Mouse (Mus musculus) midbrain, embryonic 12.5 days (tissue): ENCODE data around the gene Rfc1. TPM values are rescaled to one million over a fixed set of nuclear protein-coding genes. Genes with fewer than 3 reads are reported as not detected.

ENCODE experiments used
- ATAC-seq: fragments of 200-750 bp; cut with Nextera tagmentation; 2 replicates; pipeline ENCODE4 v1.8.0; 2017; ENCODE audit warnings: low read depth, moderate TSS enrichment, moderate library complexity; ENCODE audit not compliant: low FRiP score
- H3K27ac ChIP-seq: fragments of 300-500 bp; sonication (generic); replicated peaks from 2 replicates; pipeline ENCODE4 v1.5.1; 2016; ENCODE audit warnings: mild to moderate bottlenecking
- H3K27me3 ChIP-seq: fragments of 300-500 bp; sonication (generic); 2 replicates; pipeline ENCODE4 v1.6.1; 2016; ENCODE audit warnings: mild to moderate bottlenecking
- H3K36me3 ChIP-seq: fragments of 300-500 bp; sonication (generic); 2 replicates; pipeline ENCODE4 v1.6.1; 2016
- H3K4me1 ChIP-seq: fragments of 300-500 bp; sonication (generic); 2 replicates; pipeline ENCODE4 v1.6.1; 2016
- H3K4me2 ChIP-seq: fragments of 300-500 bp; sonication (generic); replicated peaks from 2 replicates; pipeline ENCODE4 v1.6.1; 2016; ENCODE audit warnings: mild to moderate bottlenecking, moderate library complexity
- H3K4me3 ChIP-seq: fragments of 300-500 bp; sonication (generic); 2 replicates; pipeline ENCODE4 v1.5.1; 2016; ENCODE audit warnings: mild to moderate bottlenecking
- H3K9ac ChIP-seq: fragments of 300-500 bp; sonication (generic); replicated peaks from 2 replicates; pipeline ENCODE4 v1.6.1; 2016; ENCODE audit warnings: mild to moderate bottlenecking, moderate library complexity
- H3K9me3 ChIP-seq: fragments of 300-500 bp; sonication (generic); 2 replicates; pipeline ENCODE4 v1.6.1; 2016; ENCODE audit warnings: mild to moderate bottlenecking
- WGBS: fragments of 180-500 bp; shearing (Covaris S2); methylation state at CpG from one replicate; pipeline ENCODE4 v1.1.7; 2016; 5-methylcytosine and 5-hydroxymethylcytosine counted together
- polyA plus RNA-seq: library from polyadenylated mRNA; unstranded; fragments of >200 nt; fragmentation: Nextera tagmentation; extraction: Ambion mirVana; gene quantifications from 2 replicates; pipeline ENCODE4 v1.2.1, GENCODE M21; 2016

Gene Rfc1
- 68.4 and 73.5 TPM in 2 replicates for polyA plus RNA-seq

GRCm38 (mm10) chr5:65335298-65336074 lies at the start of gene Rfc1:
Gene Rfc1, minus strand, starts transcription at chr5:65335670.
- Histone ChIP-seq H3K9me3 (no peaks in the 10 kb centered on the region), H3K4me2 (peak within 1 kb of the TSS; percentile 73), H3K27me3 (no peaks in the 10 kb centered on the region), H3K27ac (0 out of 2 replicates have a peak within 1 kb of the TSS, but pooled peaks have one; percentile 25), H3K4me3 (peak within 1 kb of the TSS; percentile 80), H3K9ac (peak within 1 kb of the TSS; percentile 74), H3K36me3 (no peaks in the 10 kb centered on the region), H3K4me1 (peaks cover 11% of the 10 kb centered on the region)
- under 1% methylated on average over 65 of the region's 65 CpGs for WGBS
- peak; percentile 98 for ATAC-seq

GRCm38 (mm10) chr5:65374746-65375145 lies 39.3 kb upstream of the Rfc1 start:
- H3K36me3 ChIP-seq = no peaks in the 10 kb centered on the region
- H3K4me1 ChIP-seq = no peaks in the 10 kb centered on the region
- 86% methylated on average over 7 of the region's 7 CpGs for WGBS
- H3K9ac ChIP-seq = no peak overlapping the region
- no peaks in the 10 kb centered on the region for H3K9me3 ChIP-seq
- no peak overlapping the region for H3K4me2 ChIP-seq
- ATAC-seq = no peak
- no peak overlapping the region for H3K27ac ChIP-seq
- no peak overlapping the region for H3K4me3 ChIP-seq
- no peaks in the 10 kb centered on the region for H3K27me3 ChIP-seq

DNA sequence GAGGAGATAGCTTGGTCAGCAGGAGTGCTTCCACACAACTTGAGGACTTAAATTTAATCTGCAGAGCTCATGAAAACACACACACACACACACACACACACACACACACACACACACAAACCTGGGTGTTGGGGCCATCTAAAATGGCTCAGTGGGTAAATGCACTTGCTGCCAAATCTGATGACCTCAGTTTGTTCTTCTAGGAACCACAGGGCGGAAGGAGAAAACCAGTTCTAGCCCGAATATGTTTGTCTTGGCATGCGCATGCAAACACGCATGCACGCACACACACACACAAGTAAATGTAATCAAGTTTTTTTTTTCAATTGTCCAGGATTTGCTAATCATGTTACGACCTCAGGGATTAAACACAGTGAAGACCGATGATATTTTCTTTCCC lies 36.1 kb upstream of the Rfc1 start:
- Histone ChIP-seq H3K27me3 (no peaks in the 10 kb centered on the region), H3K9ac (no peak overlapping the region), H3K4me2 (no peak overlapping the region), H3K36me3 (no peaks in the 10 kb centered on the region), H3K4me3 (no peak overlapping the region), H3K9me3 (no peaks in the 10 kb centered on the region), H3K4me1 (no peaks in the 10 kb centered on the region), H3K27ac (no peak overlapping the region)
- 94% methylated on average over 7 of the region's 7 CpGs for WGBS
- ATAC-seq = no peak

GRCm38 (mm10) chr5:65367837-65368236 lies 32.4 kb upstream of the Rfc1 start:
- Histone ChIP-seq H3K36me3 (no peaks in the 10 kb centered on the region), H3K9me3 (no peaks in the 10 kb centered on the region), H3K9ac (no peak overlapping the region), H3K4me2 (no peak overlapping the region), H3K27ac (no peak overlapping the region), H3K4me3 (no peak overlapping the region), H3K4me1 (no peaks in the 10 kb centered on the region), H3K27me3 (no peaks in the 10 kb centered on the region)
- 90% methylated on average over 11 of the region's 11 CpGs for WGBS
- no peak for ATAC-seq

DNA sequence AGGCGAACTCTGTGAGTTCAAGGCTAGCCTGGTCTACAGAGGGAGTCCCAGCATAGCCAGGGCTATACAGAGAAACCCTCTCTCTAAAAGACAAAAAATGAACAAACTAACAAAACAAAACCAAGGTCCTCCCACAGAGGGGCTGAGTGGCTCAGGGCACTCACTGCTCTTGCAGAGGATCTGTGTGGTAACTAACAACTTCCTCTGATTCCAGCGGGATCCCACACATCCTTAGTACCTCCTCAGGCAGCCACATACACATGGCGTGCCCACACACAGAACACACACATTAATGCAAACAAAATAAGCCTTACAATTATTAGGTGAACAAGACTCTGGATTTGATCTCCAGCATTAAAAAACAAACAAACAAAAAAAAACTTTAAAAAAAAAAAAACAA lies 22.3 kb upstream of the Rfc1 start:
- ATAC-seq = no peak
- H3K4me2 ChIP-seq = no peak overlapping the region
- no peaks in the 10 kb centered on the region for H3K27me3 ChIP-seq
- H3K36me3 ChIP-seq = no peaks in the 10 kb centered on the region
- H3K9me3 ChIP-seq = no peaks in the 10 kb centered on the region
- WGBS = 88% methylated on average over 3 of the region's 3 CpGs
- no peaks in the 10 kb centered on the region for H3K4me1 ChIP-seq
- H3K9ac ChIP-seq = no peak overlapping the region
- H3K27ac ChIP-seq = no peak overlapping the region
- no peak overlapping the region for H3K4me3 ChIP-seq

DNA sequence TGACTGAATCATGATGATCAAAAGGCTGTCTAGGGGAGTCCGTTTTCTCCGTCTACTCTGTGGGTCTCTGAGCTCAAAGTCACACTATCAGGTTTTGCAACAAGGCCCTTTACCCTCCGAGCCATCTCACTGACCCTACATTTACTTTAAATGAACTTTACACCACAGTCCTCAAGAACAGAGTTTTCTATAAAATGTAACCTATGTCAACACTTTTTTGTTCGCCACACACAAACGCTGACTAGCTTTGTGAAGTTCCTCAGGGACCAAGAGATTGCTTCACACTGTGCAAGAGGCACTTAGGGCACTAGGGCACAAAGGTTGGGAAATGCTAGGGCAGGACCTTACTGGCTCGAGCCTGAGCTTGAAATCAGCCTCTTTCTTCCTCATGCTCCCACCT lies 21.4 kb upstream of the Rfc1 start:
- no peaks in the 10 kb centered on the region for H3K9me3 ChIP-seq
- no peaks in the 10 kb centered on the region for H3K36me3 ChIP-seq
- H3K9ac ChIP-seq = no peak overlapping the region
- no peaks in the 10 kb centered on the region for H3K4me1 ChIP-seq
- H3K27me3 ChIP-seq = no peaks in the 10 kb centered on the region
- no peak for ATAC-seq
- no peak overlapping the region for H3K4me2 ChIP-seq
- WGBS = 81% methylated on average over 6 of the region's 6 CpGs
- no peak overlapping the region for H3K27ac ChIP-seq
- no peak overlapping the region for H3K4me3 ChIP-seq

GRCm38 (mm10) chr5:65354985-65355384 lies 19.5 kb upstream of the Rfc1 start:
- H3K27me3 ChIP-seq = no peaks in the 10 kb centered on the region
- no peak overlapping the region for H3K4me2 ChIP-seq
- WGBS = 76% methylated on average over 5 of the region's 5 CpGs
- no peaks in the 10 kb centered on the region for H3K9me3 ChIP-seq
- H3K9ac ChIP-seq = no peak overlapping the region
- H3K36me3 ChIP-seq = no peaks in the 10 kb centered on the region
- H3K27ac ChIP-seq = no peak overlapping the region
- ATAC-seq = no peak
- no peaks in the 10 kb centered on the region for H3K4me1 ChIP-seq
- H3K4me3 ChIP-seq = no peak overlapping the region

DNA sequence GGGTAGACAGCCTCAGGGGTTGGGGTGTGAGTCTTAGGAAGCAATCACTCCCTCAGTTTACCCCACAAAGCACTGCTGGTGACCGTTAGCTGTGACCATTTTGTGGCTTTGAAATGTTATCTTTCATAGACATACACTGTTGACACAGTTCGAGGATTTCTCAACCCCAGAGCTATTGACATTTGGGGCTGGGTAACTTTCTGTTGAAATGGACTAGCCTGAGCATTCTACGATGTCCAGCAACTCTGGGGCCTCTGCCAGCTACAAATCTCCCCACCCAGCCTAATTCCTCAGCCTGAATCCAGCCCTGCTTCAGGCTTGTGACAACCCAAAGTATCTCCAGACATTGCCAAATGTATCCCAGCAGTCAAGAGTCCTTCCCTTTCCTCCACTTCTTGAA lies 18.6 kb upstream of the Rfc1 start:
- no peak overlapping the region for H3K4me3 ChIP-seq
- no peak overlapping the region for H3K4me2 ChIP-seq
- H3K9ac ChIP-seq = no peak overlapping the region
- H3K4me1 ChIP-seq = no peaks in the 10 kb centered on the region
- ATAC-seq = no peak
- H3K36me3 ChIP-seq = no peaks in the 10 kb centered on the region
- H3K27me3 ChIP-seq = no peaks in the 10 kb centered on the region
- no peak overlapping the region for H3K27ac ChIP-seq
- H3K9me3 ChIP-seq = no peaks in the 10 kb centered on the region
- 87% methylated on average over 3 of the region's 3 CpGs for WGBS

- ATAC-seq = no peak
- H3K27me3 ChIP-seq = no peaks in the 10 kb centered on the region
- no peaks in the 10 kb centered on the region for H3K4me1 ChIP-seq
- no peak overlapping the region for H3K9ac ChIP-seq
- no peak overlapping the region for H3K4me3 ChIP-seq
- 74% methylated on average over 10 of the region's 10 CpGs for WGBS
- no peaks in the 10 kb centered on the region for H3K9me3 ChIP-seq
- H3K4me2 ChIP-seq = no peak overlapping the region
- no peaks in the 10 kb centered on the region for H3K36me3 ChIP-seq
- no peak overlapping the region for H3K27ac ChIP-seq
Observed at GRCm38 (mm10) chr5:65350508-65350907, 15.0 kb upstream of the Rfc1 start.

DNA sequence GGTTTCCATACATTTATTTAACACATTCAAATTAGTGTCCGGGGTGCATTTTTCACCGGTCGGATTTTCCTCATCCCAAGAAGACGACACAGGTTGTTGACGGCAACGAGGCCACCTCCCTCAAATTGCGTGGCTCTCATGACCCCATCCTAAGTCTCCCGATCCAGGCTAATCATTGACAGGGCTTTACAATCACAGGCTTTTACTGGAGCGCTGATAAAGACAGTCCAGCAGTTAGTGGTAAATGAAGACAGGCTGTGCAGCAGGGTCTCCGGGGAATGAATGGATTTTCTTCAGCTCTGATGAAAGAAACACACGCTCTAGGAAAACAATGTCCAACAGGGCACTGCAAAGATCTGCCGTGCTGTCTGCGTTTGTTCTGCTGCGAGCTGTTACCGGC lies 12.7 kb upstream of the Rfc1 start, which contains the start of gene Klb:
Klb (plus strand) TSS at position 147 of the 400 bp plus-strand sequence.
- no peaks in the 10 kb centered on the region for H3K9me3 ChIP-seq
- ATAC-seq = no peak
- 54% methylated on average over 15 of the region's 15 CpGs for WGBS

DNA sequence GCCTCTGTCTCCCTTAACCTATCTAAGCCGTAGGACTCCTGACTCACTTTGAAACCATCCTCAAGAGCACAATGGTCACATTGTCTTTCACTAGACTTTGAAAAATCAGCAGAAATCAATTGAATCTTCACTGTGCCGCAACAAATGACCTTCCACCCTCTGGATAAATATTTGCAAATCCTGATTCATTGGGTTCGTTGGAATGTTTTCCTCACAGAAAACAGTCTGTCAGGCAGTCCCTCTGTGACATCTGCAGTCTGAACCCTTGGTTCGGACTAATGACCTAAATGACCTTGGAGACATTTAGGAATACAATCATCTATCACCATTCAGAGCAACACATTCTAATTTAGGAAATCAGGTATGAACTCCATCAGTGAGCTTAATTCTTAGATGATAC lies 4.7 kb upstream of the Rfc1 start:
- Histone ChIP-seq H3K9ac (no peak overlapping the region), H3K27ac (no peak overlapping the region), H3K36me3 (no peaks in the 10 kb centered on the region), H3K27me3 (no peaks in the 10 kb centered on the region), H3K4me1 (peaks cover 3% of the 10 kb centered on the region), H3K4me3 (no peak overlapping the region), H3K4me2 (no peak overlapping the region), H3K9me3 (no peaks in the 10 kb centered on the region)
- WGBS = 66% methylated on average over 4 of the region's 4 CpGs
- ATAC-seq = no peak

More for the DNA sequence above, 12.7 kb upstream of the Rfc1 start, which contains the start of gene Klb:
- Histone ChIP-seq H3K27me3 (no peaks in the 10 kb centered on the region), H3K4me2 (peak within 1 kb of the TSS; percentile 35), H3K9ac (no peak within 1 kb of the TSS), H3K36me3 (no peaks in the 10 kb centered on the region), H3K27ac (no peak within 1 kb of the TSS), H3K4me3 (no peak within 1 kb of the TSS), H3K4me1 (no peaks in the 10 kb centered on the region)

DNA sequence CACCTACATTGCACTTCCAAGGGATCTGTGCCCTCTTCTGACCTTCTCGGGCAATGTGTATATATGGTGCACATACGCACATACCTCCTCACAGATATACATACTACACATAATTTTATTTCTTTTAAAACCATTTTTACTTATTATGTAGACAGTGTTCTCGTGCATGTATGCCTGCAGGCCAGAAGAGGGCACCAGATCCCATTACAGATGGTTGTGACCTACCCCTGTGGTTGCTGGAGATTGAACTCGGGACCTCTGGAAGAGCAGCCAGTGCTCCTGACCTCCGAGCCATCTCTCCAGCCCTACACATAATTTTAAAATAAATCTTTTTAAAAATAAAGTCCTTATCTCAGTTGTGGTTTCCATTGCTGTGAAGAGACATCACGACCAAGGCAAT lies 2.9 kb upstream of the Rfc1 start:
- H3K36me3 ChIP-seq = no peaks in the 10 kb centered on the region
- H3K27me3 ChIP-seq = no peaks in the 10 kb centered on the region
- ATAC-seq = no peak
- no peak overlapping the region for H3K27ac ChIP-seq
- no peak overlapping the region for H3K4me3 ChIP-seq
- 81% methylated on average over 6 of the region's 6 CpGs for WGBS
- no peak overlapping the region for H3K4me2 ChIP-seq
- H3K9me3 ChIP-seq = no peaks in the 10 kb centered on the region
- no peak overlapping the region for H3K9ac ChIP-seq
- H3K4me1 ChIP-seq = peaks cover 11% of the 10 kb centered on the region

DNA sequence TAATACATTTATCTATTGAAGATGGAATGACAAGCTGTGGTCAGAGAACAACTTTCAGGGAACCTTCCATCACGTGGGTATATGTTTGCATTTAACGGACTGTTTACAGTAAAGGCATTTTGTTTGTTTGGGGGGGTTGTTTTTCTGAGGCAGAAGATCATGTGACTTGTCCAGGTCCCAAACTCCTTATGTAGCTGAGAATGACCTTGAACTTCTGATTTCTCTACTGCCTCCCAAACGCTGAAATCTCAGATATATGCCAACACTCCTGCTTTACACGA lies 545 bp upstream of the Rfc1 start:
- peak; percentile 11; the same call in 1 of the 2 replicates for ATAC-seq
- Histone ChIP-seq H3K27ac (no peak overlapping the region), H3K36me3 (no peaks in the 10 kb centered on the region), H3K27me3 (no peaks in the 10 kb centered on the region), H3K9me3 (no peaks in the 10 kb centered on the region), H3K9ac (no peak overlapping the region), H3K4me3 (peak overlapping the region; percentile 80), H3K4me1 (peaks cover 11% of the 10 kb centered on the region), H3K4me2 (peak overlapping the region; percentile 73)
- WGBS = 33% methylated on average over 4 of the region's 4 CpGs
